Mouse (Mus musculus): ENCODE data around the gene Cfap77.

DNA sequence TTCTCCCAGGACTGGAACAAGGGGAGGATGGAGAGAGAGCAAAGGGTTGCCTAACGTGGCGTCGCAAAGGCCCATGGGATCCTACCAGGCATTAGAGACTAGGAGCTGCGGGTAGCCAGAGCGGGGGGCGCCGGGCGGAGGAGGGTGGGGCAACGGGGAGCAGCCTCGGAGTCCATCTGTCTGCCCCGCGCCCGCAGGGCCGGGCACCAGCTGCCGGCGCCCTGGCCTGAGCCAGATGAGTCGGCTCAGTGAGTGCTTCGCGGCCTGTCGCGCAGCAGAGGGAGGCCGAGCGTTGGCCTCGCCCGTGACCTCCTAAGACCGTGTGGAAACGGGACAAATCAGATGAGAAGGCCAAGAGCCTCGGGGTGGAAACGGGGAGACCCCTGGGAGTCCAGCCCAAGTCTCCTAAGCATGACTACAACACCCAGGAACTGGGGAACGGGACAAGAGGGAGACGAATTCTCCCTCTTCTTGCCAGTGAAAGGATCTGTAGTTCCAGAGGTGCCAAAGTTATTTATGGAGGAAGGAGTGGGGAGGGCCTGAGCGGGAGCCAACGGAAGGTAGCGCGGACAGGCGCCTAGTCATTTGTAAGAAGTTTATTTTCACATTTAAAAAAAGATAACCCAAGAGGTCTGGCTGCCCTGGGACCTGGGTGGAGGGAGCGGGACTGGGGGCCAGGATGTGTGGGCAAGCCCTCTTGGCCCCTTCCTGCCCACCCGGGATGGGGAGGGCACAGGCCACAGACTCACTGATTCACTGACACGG, 146.3 kb downstream of the Cfap77 start:
- TF ChIP-seq CTCF (IDR thresholded peaks at IDR 0.05; ENCODE audit: control insufficient read depth, insufficient read depth, insufficient replicate concordance, low read depth, low read length) (no peak), POLR2A (IDR thresholded peaks at IDR 0.05; ENCODE audit: control insufficient read depth, low read depth, low read length) (no peak)
